Mouse (Mus musculus) C2C12 (cell line): ENCODE results near the gene Pter. TPM values are rescaled to one million over a fixed set of nuclear protein-coding genes. Genes with fewer than 3 reads are reported as not detected.

Source experiments
- H3K27me3 ChIP-seq: one replicate; pipeline ENCODE4 v1.6.1; 2011; ENCODE audit not compliant: control insufficient read depth, insufficient read depth, insufficient read length
- H3K36me3 ChIP-seq: one replicate; pipeline ENCODE4 v1.6.1; 2011; ENCODE audit not compliant: control insufficient read depth, insufficient read depth
- H3K4me3 ChIP-seq: one replicate; pipeline ENCODE4 v1.5.1; 2011; ENCODE audit warnings: mild to moderate bottlenecking, control low read depth; ENCODE audit not compliant: poor library complexity, insufficient read depth, severe bottlenecking
- H3K79me2 ChIP-seq: one replicate; pipeline ENCODE4 v1.6.1; 2011; ENCODE audit not compliant: control insufficient read depth, insufficient read depth
- H3K79me3 ChIP-seq: one replicate; pipeline ENCODE4 v1.6.1; 2011; ENCODE audit warnings: low read depth, control low read depth
- H3ac ChIP-seq: one replicate; pipeline ENCODE3; 2011; ENCODE audit warnings: low read depth; ENCODE audit not compliant: control insufficient read depth, insufficient read length
- CEBPB ChIP-seq: IDR thresholded peaks from one replicate; pipeline ENCODE4 v1.6.1; 2011; ENCODE audit warnings: low read depth, mild to moderate bottlenecking, control low read depth, moderate library complexity
- CTCF ChIP-seq: IDR thresholded peaks from one replicate; pipeline ENCODE4 v1.5.1; 2011; ENCODE audit not compliant: control insufficient read depth, insufficient read depth, insufficient read length
- FOSL1 ChIP-seq: IDR thresholded peaks from one replicate; pipeline ENCODE4 v1.8.0; 2011; ENCODE audit warnings: mild to moderate bottlenecking, low read length; ENCODE audit not compliant: poor library complexity, insufficient read depth, severe bottlenecking
- MAX ChIP-seq: IDR thresholded peaks from one replicate; pipeline ENCODE4 v1.6.1; 2011; ENCODE audit warnings: mild to moderate bottlenecking, control low read depth
- MYOD1 ChIP-seq: IDR thresholded peaks from one replicate; pipeline ENCODE4 v1.6.1; 2011; ENCODE audit warnings: low read depth; ENCODE audit not compliant: control insufficient read depth, insufficient read length
- MYOG ChIP-seq: IDR thresholded peaks from one replicate; pipeline ENCODE4 v1.6.1; 2011; ENCODE audit not compliant: control insufficient read depth, insufficient read length; ENCODE audit errors: extremely low read depth
- USF1 ChIP-seq: IDR thresholded peaks from one replicate; pipeline ENCODE4 v1.6.1; 2011; ENCODE audit warnings: low read depth, mild to moderate bottlenecking, control low read depth, moderate library complexity
- long read RNA-seq, 2 experiments: library from polyadenylated mRNA; unstranded; transcript quantifications; one replicate each; pipeline ENCODE4 v2.0.0; 2019 to 2020
- polyA plus RNA-seq: library from polyadenylated mRNA; unstranded; fragments of >200 nt; fragmentation: generic; extraction: Trizol; gene quantifications from one replicate; pipeline ENCODE4 v1.2.1, GENCODE M21; 2012; ENCODE audit warnings: missing spikeins

Pter gene
- polyA plus RNA-seq: 2.7 TPM
- long read RNA-seq, experiment 1, partial matches to known transcripts: 0 of 7 reads
- long read RNA-seq, experiment 1, other reads (novel, unspliced or antisense): 2 of 7 reads
- long read RNA-seq, experiment 2, transcript Pter-205 (6 exons, 1,232 nt): major isoform, 21 of 35 reads
- long read RNA-seq, experiment 2, transcript Pter-203 (5 exons, 3,571 nt): minor isoform, 7 of 35 reads
- long read RNA-seq, experiment 2, partial matches to known transcripts: 0 of 35 reads
- long read RNA-seq, experiment 2, other reads (novel, unspliced or antisense): 6 of 35 reads

DNA sequence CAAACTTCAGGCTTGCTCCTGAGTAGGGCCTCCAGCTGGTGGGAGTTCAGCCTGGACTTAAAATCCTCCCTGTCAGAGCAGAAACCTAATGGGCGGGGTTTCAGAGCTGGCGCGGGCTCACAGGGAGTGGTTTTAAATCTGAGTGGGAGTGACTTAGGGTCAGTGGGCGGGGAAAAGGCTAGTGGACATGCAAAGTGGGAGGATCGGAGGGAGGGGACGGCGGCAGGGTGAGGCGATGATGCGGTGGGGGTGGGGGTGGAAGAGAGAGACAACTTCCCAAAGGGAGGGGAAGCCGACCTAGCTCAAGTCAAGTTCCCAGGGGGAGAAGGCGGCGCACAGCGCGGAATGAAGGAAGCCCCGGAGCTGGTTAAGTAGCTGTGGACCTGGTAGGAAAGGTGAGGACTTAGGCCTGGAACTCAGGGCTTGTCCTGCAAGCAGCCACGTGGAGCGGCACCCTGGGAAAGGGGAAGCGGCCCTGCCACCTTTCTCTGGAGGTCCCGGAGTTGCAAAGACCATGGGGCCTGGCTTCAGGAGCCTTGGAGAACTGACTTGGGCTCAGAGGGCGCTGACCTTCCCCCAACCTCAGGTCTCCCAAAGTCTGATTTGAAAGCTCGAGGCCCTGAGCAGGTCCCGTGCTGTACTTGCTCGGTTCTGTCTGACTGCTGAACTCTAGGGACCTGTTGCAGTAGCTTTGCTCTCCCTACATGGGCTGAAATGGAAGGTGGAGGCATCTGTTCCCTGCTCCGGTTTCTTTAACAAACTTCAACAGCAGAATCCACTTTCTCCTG, at the start of gene Pter:
Pter (plus strand) TSS at position 238 of the 788 bp plus-strand sequence.
- no peaks in the 10 kb centered on the region for H3K27me3 ChIP-seq
- H3K4me3 ChIP-seq: peak within 1 kb of the TSS; percentile 39
- H3K79me2 ChIP-seq: no peaks in the 10 kb centered on the region
- no peak for TF ChIP-seq MYOG
- peak within 1 kb of the TSS; percentile 77 for H3ac ChIP-seq
- H3K36me3 ChIP-seq: no peaks in the 10 kb centered on the region
- no peaks in the 10 kb centered on the region for H3K79me3 ChIP-seq

DNA sequence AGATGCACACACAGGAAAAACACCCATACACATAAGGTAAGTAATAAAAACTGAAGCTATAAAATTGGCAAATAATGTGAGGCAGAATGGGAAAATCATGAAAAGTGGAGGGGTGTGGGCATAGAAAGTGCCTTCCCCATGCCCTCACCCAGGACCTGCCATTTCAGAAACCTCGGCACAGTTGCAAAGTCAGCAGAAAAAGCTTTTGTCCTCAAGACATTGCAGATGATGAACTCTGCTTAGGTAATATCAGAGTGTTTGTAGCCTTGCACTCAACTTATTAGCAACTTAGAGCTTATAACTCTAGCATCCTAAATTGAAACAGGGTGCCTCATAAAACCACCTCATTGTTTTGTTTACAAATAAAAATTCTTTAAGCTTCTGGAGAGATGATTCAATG, 49.6 kb upstream of the Pter start:
- no peak for TF ChIP-seq MYOD1
- TF ChIP-seq MYOG: no peak
- TF ChIP-seq MAX: no peak
- TF ChIP-seq USF1: no peak
- TF ChIP-seq CEBPB: no peak
- no peak for TF ChIP-seq FOSL1
- TF ChIP-seq CTCF: no peak
- no peaks in the 10 kb centered on the region for H3K36me3 ChIP-seq
- H3K79me2 ChIP-seq: no peaks in the 10 kb centered on the region
- no peak overlapping the region for H3ac ChIP-seq
- no peak overlapping the region for H3K4me3 ChIP-seq
- H3K27me3 ChIP-seq: peaks cover 5% of the 10 kb centered on the region
- H3K79me3 ChIP-seq: no peaks in the 10 kb centered on the region

DNA sequence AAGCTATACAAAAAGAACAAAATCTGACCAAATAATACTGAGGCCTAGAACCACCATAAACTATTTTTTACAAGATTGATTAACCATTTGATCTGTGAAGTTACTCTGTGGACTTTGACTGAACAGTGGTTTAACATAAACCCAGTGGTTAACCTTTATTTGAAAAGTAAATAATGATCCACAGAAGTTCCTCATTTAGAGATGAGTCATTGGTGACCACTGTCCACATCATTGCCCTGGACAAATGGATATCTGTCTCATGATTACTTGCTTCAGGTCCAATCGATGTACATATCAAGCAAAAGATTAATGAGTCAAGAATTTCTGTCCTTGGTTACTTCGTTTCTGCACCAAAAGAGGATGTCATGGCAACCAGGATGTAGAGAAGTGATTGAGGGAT, 44.3 kb upstream of the Pter start:
- Histone ChIP-seq H3K36me3 (no peaks in the 10 kb centered on the region), H3K4me3 (no peak overlapping the region), H3ac (no peak overlapping the region), H3K79me3 (no peaks in the 10 kb centered on the region), H3K79me2 (no peaks in the 10 kb centered on the region), H3K27me3 (peaks cover 9% of the 10 kb centered on the region)
- TF ChIP-seq USF1 (no peak), MYOD1 (peak; percentile 18), FOSL1 (peak; percentile 67)

DNA sequence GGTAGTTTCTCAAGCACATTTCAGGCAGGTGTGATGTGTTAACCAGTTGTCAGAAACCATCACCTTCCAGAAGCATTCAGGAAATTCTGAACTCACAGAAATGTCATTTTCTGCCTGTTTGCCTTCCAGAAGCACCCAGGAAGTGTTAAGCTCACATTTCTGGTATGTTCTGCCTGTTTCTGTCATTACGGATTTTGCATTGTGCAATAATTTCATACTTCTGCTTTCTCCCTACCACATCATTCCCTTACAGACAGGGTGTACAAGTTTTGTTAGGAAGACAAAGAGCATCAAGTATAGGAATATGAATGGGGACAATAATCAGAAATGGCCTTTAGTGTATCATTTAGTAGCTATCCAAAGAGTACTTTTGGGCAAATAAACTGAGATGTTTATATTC, 42.8 kb upstream of the Pter start:
- H3K36me3 ChIP-seq: no peaks in the 10 kb centered on the region
- no peak overlapping the region for H3ac ChIP-seq
- TF ChIP-seq USF1 (no peak), MYOD1 (no peak), FOSL1 (no peak), MYOG (no peak), CEBPB (no peak), MAX (no peak), CTCF (no peak)
- no peak overlapping the region for H3K4me3 ChIP-seq
- peaks cover 14% of the 10 kb centered on the region for H3K27me3 ChIP-seq
- no peaks in the 10 kb centered on the region for H3K79me2 ChIP-seq
- H3K79me3 ChIP-seq: no peaks in the 10 kb centered on the region

DNA sequence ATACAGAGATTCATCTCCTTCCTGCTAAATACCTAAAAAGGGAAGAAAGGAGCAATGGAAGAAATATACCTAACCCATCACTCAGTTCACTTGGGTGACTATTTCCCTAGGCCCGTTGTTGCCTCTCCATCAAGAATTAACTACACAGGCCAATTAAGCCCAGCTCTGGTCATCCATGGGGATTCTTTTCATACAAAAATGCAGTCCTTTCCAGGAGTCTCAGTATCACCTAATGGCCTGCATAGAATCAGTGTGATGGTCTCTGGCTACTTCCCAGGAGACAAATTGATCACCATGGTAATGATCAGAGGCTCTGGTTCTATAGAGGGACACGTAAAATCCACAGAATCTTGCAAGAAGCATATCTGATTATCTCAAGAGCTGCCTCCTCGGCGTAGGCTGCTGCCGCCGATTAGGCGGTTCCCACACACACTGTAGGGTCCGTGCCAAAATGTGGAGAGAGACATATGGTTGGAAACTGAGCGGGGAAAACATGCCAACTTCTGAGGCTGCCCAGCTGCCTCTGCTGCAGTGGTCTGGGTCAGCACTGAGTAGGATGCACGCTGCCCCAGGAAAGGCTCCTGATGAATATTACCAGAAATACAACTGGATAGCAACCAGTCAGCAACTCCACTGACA, 40.4 kb upstream of the Pter start:
- no peak for TF ChIP-seq CTCF
- Histone ChIP-seq H3K79me2 (no peaks in the 10 kb centered on the region), H3ac (no peak overlapping the region), H3K36me3 (no peaks in the 10 kb centered on the region), H3K79me3 (no peaks in the 10 kb centered on the region), H3K4me3 (no peak overlapping the region), H3K27me3 (peaks cover 13% of the 10 kb centered on the region)

DNA sequence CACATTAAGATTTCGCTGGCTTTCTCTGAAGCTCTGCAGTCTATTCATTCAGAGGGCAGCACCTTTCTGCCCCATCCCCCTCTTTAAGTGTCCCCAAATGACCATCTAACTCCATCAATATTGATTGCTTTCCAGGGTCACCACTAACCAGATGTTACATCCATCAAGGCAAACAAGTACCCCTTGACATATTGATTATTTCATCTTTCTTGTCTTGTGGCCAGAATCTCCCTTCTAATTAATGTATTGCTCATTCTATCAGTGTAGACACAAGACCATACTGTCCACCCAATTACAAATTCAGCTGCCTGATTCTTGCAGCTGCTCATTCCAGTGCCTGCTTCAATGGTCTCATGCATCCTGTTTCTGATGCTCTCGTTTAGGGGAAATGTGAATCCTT, 36.8 kb upstream of the Pter start:
- TF ChIP-seq FOSL1: no peak
- TF ChIP-seq MYOG: no peak
- TF ChIP-seq MYOD1: no peak
- TF ChIP-seq CTCF: no peak
- TF ChIP-seq CEBPB: no peak
- TF ChIP-seq MAX: no peak
- TF ChIP-seq USF1: no peak
- Histone ChIP-seq H3K79me3 (no peaks in the 10 kb centered on the region), H3K4me3 (no peak overlapping the region), H3ac (no peak overlapping the region), H3K36me3 (no peaks in the 10 kb centered on the region), H3K27me3 (peaks cover 20% of the 10 kb centered on the region), H3K79me2 (no peaks in the 10 kb centered on the region)
